Mouse (Mus musculus) myocyte (in vitro differentiated cells): ENCODE measurements at regions not wholly inside any gene's neighbourhood (a gene's known extent, or its start where the extent isn't known, plus 50 kb on each side); places are given as distances from the start of the nearest gene placed in this dataset.
A peak's percentile ranks its signal among the peaks of the same experiment; 100 is the strongest.

Experiments
- H3K27me3 ChIP-seq: one replicate; pipeline ENCODE4 v1.6.1; 2011; ENCODE audit not compliant: control insufficient read depth, insufficient read depth, insufficient read length
- H3K36me3 ChIP-seq: one replicate; pipeline ENCODE4 v1.6.1; 2011; ENCODE audit not compliant: control insufficient read depth, insufficient read depth
- H3K4me2 ChIP-seq: one replicate; pipeline ENCODE4 v1.6.1; 2011; ENCODE audit warnings: low read depth, control low read depth
- H3K4me3 ChIP-seq: one replicate; pipeline ENCODE4 v1.5.1; 2011; ENCODE audit warnings: mild to moderate bottlenecking, control low read depth, moderate library complexity
- H3K79me2 ChIP-seq: one replicate; pipeline ENCODE4 v1.6.1; 2011; ENCODE audit not compliant: control insufficient read depth, insufficient read depth
- H3ac ChIP-seq: one replicate; pipeline ENCODE4 v1.6.1; 2011; ENCODE audit not compliant: control insufficient read depth, insufficient read length
- CEBPB ChIP-seq: IDR thresholded peaks from 2 replicates; pipeline ENCODE4 v1.6.1; 2011; ENCODE audit warnings: mild to moderate bottlenecking, moderate library complexity; ENCODE audit not compliant: poor library complexity, insufficient read depth, severe bottlenecking
- E2F4 ChIP-seq: IDR thresholded peaks from one replicate; pipeline ENCODE4 v1.6.1; 2011; ENCODE audit warnings: mild to moderate bottlenecking, control low read depth, moderate library complexity; ENCODE audit not compliant: insufficient read depth
- MAX ChIP-seq: IDR thresholded peaks from one replicate; pipeline ENCODE4 v1.6.1; 2011; ENCODE audit warnings: low read depth, mild to moderate bottlenecking, control low read depth
- MYOD1 ChIP-seq, 3 experiments: IDR thresholded peaks; one replicate each; pipeline ENCODE4 v1.6.1; 2011; ENCODE audit warnings: control low read depth in 2 of 3, low read depth in 2 of 3, mild to moderate bottlenecking in 2 of 3, moderate library complexity in 1 of 3; ENCODE audit not compliant: insufficient read length in 2 of 3, control insufficient read depth in 1 of 3
- MYOG ChIP-seq, 3 experiments: IDR thresholded peaks; one replicate each; pipeline ENCODE4 v1.6.1; 2011; ENCODE audit warnings: control low read depth in 2 of 3, low read depth in 2 of 3, mild to moderate bottlenecking in 2 of 3; ENCODE audit not compliant: insufficient read length in 2 of 3, control insufficient read depth in 1 of 3, insufficient read depth in 1 of 3
- POLR2A ChIP-seq: IDR thresholded peaks from one replicate; pipeline ENCODE4 v1.6.1; 2011; ENCODE audit warnings: low read depth, mild to moderate bottlenecking, control low read depth, moderate library complexity; ENCODE audit not compliant: insufficient read length
- POLR2AphosphoS2 ChIP-seq: IDR thresholded peaks from one replicate; pipeline ENCODE4 v1.6.1; 2011; ENCODE audit warnings: low read depth, control low read depth; ENCODE audit not compliant: insufficient read length
- REST ChIP-seq: IDR thresholded peaks from one replicate; pipeline ENCODE4 v1.6.1; 2011; ENCODE audit warnings: mild to moderate bottlenecking, control low read depth, moderate library complexity; ENCODE audit not compliant: insufficient read depth, insufficient read length
- SRF ChIP-seq: IDR thresholded peaks from one replicate; pipeline ENCODE4 v1.6.1; 2011; ENCODE audit warnings: low read depth; ENCODE audit not compliant: control insufficient read depth, insufficient read length
- TCF12 ChIP-seq: IDR thresholded peaks from one replicate; pipeline ENCODE4 v1.6.1; 2011; ENCODE audit warnings: mild to moderate bottlenecking, control low read depth; ENCODE audit not compliant: poor library complexity, insufficient read depth, severe bottlenecking
- TCF3 ChIP-seq: IDR thresholded peaks from one replicate; pipeline ENCODE4 v1.6.1; 2011; ENCODE audit warnings: low read depth, control low read depth; ENCODE audit not compliant: insufficient read length
- USF1 ChIP-seq: IDR thresholded peaks from one replicate; pipeline ENCODE4 v1.6.1; 2011; ENCODE audit warnings: low read depth, mild to moderate bottlenecking, control low read depth, moderate library complexity

- Histone ChIP-seq H3K36me3 (no peaks in the 10 kb centered on the region), H3K27me3 (no peaks in the 10 kb centered on the region), H3K79me2 (no peaks in the 10 kb centered on the region), H3K4me3 (no peak overlapping the region), H3K4me2 (no peak overlapping the region), H3ac (no peak overlapping the region)
- TF ChIP-seq MAX: no peak
- no peak for TF ChIP-seq SRF
- no peak for TF ChIP-seq TCF3
- no peak for TF ChIP-seq POLR2A
- TF ChIP-seq MYOG (IDR thresholded peaks at IDR 0.05; ENCODE audit: control insufficient read depth in 1 of 3, insufficient read depth in 1 of 3, insufficient read length in 2 of 3, low read depth in 2 of 3): no peak
- TF ChIP-seq TCF12: no peak
- TF ChIP-seq MYOD1 (IDR thresholded peaks at IDR 0.05; ENCODE audit: control insufficient read depth in 1 of 3, insufficient read length in 2 of 3, low read depth in 2 of 3): no peak
- no peak for TF ChIP-seq E2F4
- no peak for TF ChIP-seq POLR2AphosphoS2
- TF ChIP-seq REST: no peak
- TF ChIP-seq USF1: no peak
- TF ChIP-seq CEBPB: no peak
Observed at GRCm38 (mm10) chr9:24920031-24920445, 145.9 kb upstream of the Tbx20 start.

- no peak overlapping the region for H3K4me2 ChIP-seq
- no peaks in the 10 kb centered on the region for H3K79me2 ChIP-seq
- no peak overlapping the region for H3K4me3 ChIP-seq
- no peak overlapping the region for H3ac ChIP-seq
- H3K27me3 ChIP-seq: no peaks in the 10 kb centered on the region
- no peaks in the 10 kb centered on the region for H3K36me3 ChIP-seq
- TF ChIP-seq SRF (no peak), E2F4 (no peak), TCF12 (no peak), POLR2A (no peak), MYOD1 (IDR thresholded peaks at IDR 0.05; ENCODE audit: control insufficient read depth in 1 of 3, insufficient read length in 2 of 3, low read depth in 2 of 3) (no peak), TCF3 (no peak), MAX (no peak), CEBPB (no peak), REST (no peak), MYOG (IDR thresholded peaks at IDR 0.05; ENCODE audit: control insufficient read depth in 1 of 3, insufficient read depth in 1 of 3, insufficient read length in 2 of 3, low read depth in 2 of 3) (no peak), POLR2AphosphoS2 (no peak), USF1 (no peak)
Observed at GRCm38 (mm10) chr9:24922051-24922860, 148.2 kb upstream of the Tbx20 start.

- TF ChIP-seq SRF (no peak), TCF3 (no peak), POLR2A (no peak), MYOG (IDR thresholded peaks at IDR 0.05; ENCODE audit: control insufficient read depth in 1 of 3, insufficient read depth in 1 of 3, insufficient read length in 2 of 3, low read depth in 2 of 3) (no peak), REST (no peak), POLR2AphosphoS2 (no peak), MYOD1 (IDR thresholded peaks at IDR 0.05; ENCODE audit: control insufficient read depth in 1 of 3, insufficient read length in 2 of 3, low read depth in 2 of 3) (no peak), USF1 (no peak), TCF12 (no peak), E2F4 (no peak), CEBPB (no peak)
- no peak overlapping the region for H3K4me2 ChIP-seq
Observed at GRCm38 (mm10) chr9:24923514-24923913, 149.4 kb upstream of the Tbx20 start.

GRCm38 (mm10) chr9:24937731-24938130 lies 151.5 kb upstream of the Gm10181 start:
- no peak overlapping the region for H3K4me2 ChIP-seq

More at GRCm38 (mm10) chr9:24923514-24923913, 149.4 kb upstream of the Tbx20 start:
- Histone ChIP-seq H3K27me3 (no peaks in the 10 kb centered on the region), H3K79me2 (no peaks in the 10 kb centered on the region), H3K4me3 (no peak overlapping the region), H3ac (no peak overlapping the region), H3K36me3 (no peaks in the 10 kb centered on the region)

GRCm38 (mm10) chr9:24942943-24943342 lies 146.3 kb upstream of the Gm10181 start:
- no peaks in the 10 kb centered on the region for H3K79me2 ChIP-seq
- H3ac ChIP-seq: no peak overlapping the region
- H3K36me3 ChIP-seq: no peaks in the 10 kb centered on the region
- H3K27me3 ChIP-seq: no peaks in the 10 kb centered on the region
- TF ChIP-seq MYOD1 (IDR thresholded peaks at IDR 0.05; ENCODE audit: control insufficient read depth in 1 of 3, insufficient read length in 2 of 3, low read depth in 2 of 3) (peak in 2 of 3 experiments; percentile 37 to 50), TCF12 (no peak)
- H3K4me3 ChIP-seq: no peak overlapping the region
- H3K4me2 ChIP-seq: peak overlapping the region; percentile 63

More at GRCm38 (mm10) chr9:24937731-24938130, 151.5 kb upstream of the Gm10181 start:
- Histone ChIP-seq H3K36me3 (no peaks in the 10 kb centered on the region), H3ac (no peak overlapping the region), H3K4me3 (no peak overlapping the region), H3K27me3 (no peaks in the 10 kb centered on the region), H3K79me2 (no peaks in the 10 kb centered on the region)
- no peak for TF ChIP-seq REST
- peak in 2 of 3 experiments; percentile 26 to 40 for TF ChIP-seq MYOG (IDR thresholded peaks at IDR 0.05; ENCODE audit: control insufficient read depth in 1 of 3, insufficient read depth in 1 of 3, insufficient read length in 2 of 3, low read depth in 2 of 3)
- no peak for TF ChIP-seq TCF12
- peak in 2 of 3 experiments; percentile 61 to 62 for TF ChIP-seq MYOD1 (IDR thresholded peaks at IDR 0.05; ENCODE audit: control insufficient read depth in 1 of 3, insufficient read length in 2 of 3, low read depth in 2 of 3)
